Mouse (Mus musculus) T-helper 17 cell (primary cell): ENCODE results near the gene Mlip.
"Not testable (repeated sequence)": the region's sequence is repeated elsewhere in the genome, so short reads cannot be mapped to it uniquely, and the experiment has no call there.

Source experiments
- in situ Hi-C, 2 experiments: fragments of 300-600 bp; cut with MboI, MseI; formaldehyde crosslinking; loops; 1 replicate in 1 of 2; 2 replicates in 1 of 2; pipeline ENCODE4 v1.15.1; 2025; ENCODE audit warnings: high pct_unique_total_duplicates in 2 of 2

Mlip gene

DNA sequence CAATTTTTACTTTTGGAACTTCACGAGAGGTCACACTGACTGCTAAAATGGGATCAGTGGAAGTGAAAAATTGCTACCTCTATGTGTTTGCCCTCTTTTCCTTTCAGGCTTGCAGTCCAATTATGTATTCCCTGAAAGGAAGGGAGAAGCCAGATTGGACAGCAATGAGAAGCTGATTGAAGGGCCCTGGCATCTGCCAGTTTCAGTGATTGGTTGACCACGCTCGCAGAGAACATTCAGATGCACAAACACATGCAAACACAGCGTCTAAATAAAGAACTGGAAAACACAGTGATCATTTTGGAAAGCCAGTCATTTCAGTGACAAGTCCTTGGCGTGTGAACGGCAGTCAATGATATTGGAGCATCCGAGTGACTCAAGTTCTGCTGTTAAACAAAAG lies 100.6 kb downstream of the Mlip start:
- in situ Hi-C loops: no loop called here

GRCm38 (mm10) chr9:77251511-77252112 lies 101.2 kb downstream of the Mlip start:
- in situ Hi-C loops: no loop called here

GRCm38 (mm10) chr9:77198250-77198649 lies 154.5 kb downstream of the Mlip start:
- in situ Hi-C loops: no loop called here

DNA sequence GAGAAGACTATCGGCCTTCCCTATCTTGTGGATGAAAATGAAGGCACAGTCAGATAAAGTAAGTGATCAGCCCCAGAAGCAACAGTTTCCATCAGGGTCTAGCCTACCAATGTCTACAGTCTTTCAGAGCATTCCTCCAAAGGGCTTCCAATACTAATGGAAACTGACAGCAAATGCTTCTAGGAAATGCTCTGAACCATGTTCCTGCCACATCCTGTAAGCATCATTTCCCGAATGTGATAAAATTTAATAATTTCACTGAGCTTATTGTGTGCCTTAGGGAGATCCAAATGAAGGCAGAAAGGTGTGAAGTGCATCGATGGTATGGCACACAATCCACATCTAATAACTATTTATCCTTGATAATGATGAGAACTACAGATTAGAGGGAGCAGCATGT lies 173.3 kb downstream of the Mlip start:
- in situ Hi-C loops: no loop called here

DNA sequence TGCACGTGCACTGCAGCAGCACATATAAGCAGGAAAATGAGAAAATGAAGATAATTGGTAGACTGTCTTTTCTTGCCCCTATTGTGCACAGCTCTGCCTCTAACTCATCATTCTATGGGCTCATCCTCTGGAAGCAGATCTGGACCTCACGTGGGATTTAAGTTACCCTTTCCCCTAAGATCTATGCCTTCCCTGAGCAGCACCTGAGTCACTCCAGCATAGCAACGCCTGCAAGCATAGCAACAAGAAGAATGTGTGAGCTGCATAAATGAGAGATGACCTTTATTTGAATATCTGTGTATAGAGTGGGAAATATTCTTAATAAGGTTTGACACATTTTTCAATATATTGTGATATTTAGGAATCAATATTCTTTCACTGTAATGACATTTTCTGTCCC lies 176.9 kb downstream of the Mlip start:
- in situ Hi-C loops: no loop called here

DNA sequence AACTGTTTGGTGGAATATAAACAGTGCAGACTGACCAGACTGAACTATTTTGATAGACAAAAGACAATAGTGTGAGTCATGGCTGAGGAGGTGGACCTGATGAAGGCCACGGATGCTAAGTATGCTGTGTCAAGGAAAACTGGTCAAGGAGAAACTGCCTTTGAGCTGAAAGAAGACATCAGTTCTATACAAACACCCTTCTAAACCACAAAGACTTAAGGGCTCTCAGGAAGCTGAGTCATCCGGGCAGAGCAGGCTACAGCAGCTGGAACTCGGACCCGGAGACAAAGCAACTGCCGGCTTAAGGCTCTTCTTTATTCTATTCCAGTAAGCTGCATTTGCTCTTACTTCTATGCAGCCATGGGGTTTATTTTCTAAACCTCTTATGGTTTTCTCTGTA lies 180.7 kb downstream of the Mlip start:
- in situ Hi-C loops: no loop called here

GRCm38 (mm10) chr9:77165877-77166276 lies 186.9 kb downstream of the Mlip start:
- in situ Hi-C loops: no loop called here

DNA sequence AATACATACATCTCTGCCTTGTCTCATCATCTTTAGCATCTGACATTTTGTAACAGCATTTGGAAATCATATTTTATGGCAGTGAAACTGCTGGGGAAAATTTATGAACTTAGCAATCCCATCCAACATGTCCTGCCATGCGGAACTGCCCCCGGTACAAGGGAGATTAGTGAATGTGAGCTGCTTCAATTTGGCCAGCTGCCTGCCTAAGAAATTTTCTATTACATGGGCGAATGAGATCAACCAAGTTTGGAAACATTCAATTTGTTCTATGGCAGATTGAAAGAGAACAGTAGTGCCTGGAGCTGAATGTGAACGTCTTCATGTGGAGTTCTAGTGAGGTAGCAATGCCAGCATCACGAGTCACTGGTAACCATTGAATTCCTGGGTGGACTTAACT lies 191.0 kb downstream of the Mlip start:
- in situ Hi-C loops: no loop called here

- in situ Hi-C loops: no loop called here
Measured at GRCm38 (mm10) chr9:77160277-77160926, 192.4 kb downstream of the Mlip start.

- in situ Hi-C loops: loop anchor here in 1 of 2 experiments (5.0 kb wide), 1 partner anchor 34 kb away; no protein-coding TSS in a partner anchor
Measured at GRCm38 (mm10) chr9:77148518-77149257, 204.1 kb downstream of the Mlip start.

DNA sequence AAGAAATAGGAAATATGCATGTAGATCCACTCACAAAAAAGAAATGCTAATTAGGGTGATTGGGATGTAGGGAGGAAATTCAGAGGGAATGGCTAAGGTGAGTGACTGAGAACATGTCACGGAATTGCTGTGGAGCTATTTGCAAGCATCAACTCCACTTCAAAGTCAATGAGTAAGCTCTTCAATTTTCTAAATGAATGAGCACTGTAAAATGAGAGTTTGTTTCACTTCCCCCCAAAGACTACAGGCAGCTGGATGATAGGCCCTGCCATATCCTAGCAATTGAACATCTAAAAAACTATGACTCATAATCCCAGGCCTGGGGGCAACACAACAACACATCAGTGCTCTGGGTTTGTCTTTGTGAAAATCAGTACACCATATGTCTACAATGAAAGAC lies 233.0 kb downstream of the Mlip start:
- in situ Hi-C loops: no loop called here

GRCm38 (mm10) chr9:77096886-77097285 lies 255.9 kb downstream of the Mlip start:
- in situ Hi-C loops: no loop called here

GRCm38 (mm10) chr9:77083221-77083620 lies 269.5 kb downstream of the Mlip start:
- in situ Hi-C loops: not testable (repeated sequence)

DNA sequence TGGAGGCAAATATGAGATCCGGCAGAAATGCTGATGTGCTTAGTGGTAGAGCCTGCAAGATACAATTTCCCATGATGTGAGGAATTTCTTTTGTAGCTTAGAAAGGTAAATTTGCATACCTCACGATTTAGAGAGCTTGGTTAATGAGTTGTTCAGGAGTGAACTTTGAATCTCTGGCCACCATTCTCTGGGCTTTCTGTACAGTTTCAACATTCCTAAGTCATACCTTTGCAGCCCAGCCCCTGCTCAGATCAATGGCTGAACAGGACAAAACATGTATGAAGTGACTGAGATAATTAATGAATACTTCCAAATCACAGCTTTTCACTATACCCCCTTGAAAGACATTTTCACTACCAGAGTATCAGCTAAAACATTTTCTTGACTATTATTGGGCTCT lies 281.1 kb downstream of the Mlip start:
- in situ Hi-C loops: no loop called here

DNA sequence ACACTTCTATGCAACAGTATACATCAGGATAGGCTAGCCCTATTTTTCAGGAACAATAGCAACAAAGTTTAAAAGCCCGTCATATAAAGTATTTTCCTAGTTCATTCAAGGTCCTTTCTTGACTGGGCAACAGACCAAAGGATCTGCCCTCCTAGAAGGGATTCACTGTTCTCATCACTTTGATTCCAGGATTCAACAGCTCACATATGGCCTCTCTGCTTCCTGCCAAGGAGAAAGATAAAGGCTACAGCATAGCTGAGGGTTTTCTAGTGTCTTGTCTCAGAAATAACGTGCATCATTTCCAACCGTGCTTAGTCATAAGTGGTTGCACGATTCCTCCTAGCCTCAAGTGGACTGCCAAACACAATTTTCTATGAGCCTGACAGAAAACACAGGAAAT lies 296.2 kb downstream of the Mlip start:
- in situ Hi-C loops: no loop called here

DNA sequence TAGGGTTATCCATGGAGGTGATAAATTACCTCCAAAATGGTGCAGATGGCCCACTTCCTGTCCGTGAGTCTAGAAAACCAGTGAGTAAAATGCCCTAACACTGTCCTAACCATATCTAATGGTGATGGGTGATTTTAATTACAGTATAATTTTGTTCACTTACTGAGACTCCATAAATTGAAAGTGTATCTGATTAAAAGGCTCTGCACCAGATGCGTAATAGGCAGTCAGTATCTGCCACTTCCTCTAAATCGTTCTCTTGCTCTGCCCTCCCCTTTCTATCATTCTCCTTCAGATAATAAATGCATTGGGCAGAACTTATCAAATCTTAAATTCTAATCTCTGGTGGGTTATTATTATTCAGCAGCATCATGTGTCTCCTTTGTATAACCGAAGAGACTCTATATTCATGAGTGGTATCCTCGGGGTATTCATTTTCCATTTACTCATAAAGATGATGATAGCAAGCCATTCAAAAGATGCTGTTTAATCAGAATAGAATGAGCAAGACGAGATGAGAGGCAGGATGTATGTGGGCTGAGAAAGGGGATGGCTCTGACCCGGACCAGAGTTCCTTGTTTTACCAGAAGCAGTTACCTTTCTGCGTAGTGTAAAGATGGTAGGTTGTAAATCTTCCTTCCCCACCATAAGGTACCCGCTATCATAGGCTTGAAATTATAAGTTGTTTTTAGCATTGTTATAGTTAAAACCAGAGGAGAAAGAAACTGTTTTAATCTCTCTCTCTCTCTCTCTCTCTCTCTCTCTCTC lies 298.2 kb downstream of the Mlip start:
- in situ Hi-C loops: no loop called here
